Mouse (Mus musculus): ENCODE data around the gene Fmo5. TPM values are rescaled to one million over a fixed set of nuclear protein-coding genes. Genes with fewer than 3 reads are reported as not detected.

The Fmo5 gene
- polyA plus RNA-seq, 1 experiment from 2014 or later: 0.48 TPM

GRCm38 (mm10) chr3:97683560-97684195 is 55.1 kb downstream of the Fmo5 start:
- peak; percentile 21; the same call in 1 of the 2 replicates for ATAC-seq
- Histone ChIP-seq H3K27ac (ENCODE audit: low read length) (no peak overlapping the region), H3K4me3 (replicated peaks; ENCODE audit: low read length) (no peak overlapping the region), H3K27me3 (replicated peaks; ENCODE audit: control insufficient read depth, insufficient read depth, low read length) (peaks cover 6% of the 10 kb centered on the region), H3K36me3 (ENCODE audit: control insufficient read depth, insufficient read depth) (no peaks in the 10 kb centered on the region), H3K9ac (replicated peaks; ENCODE audit: low read depth, low read length) (no peak overlapping the region), H3K9me3 (ENCODE audit: control insufficient read depth, low read length) (no peaks in the 10 kb centered on the region), H3K4me2 (ENCODE audit: low read length) (0 out of 2 replicates have a peak overlapping the region, but pooled peaks have one; percentile 4), H3K4me1 (replicated peaks; ENCODE audit: control insufficient read depth, insufficient read depth, low read length) (peaks cover 11% of the 10 kb centered on the region)
- 4% methylated on average over 16 of the region's 16 CpGs for WGBS

- no peak for ATAC-seq
- H3K4me1 ChIP-seq (replicated peaks; ENCODE audit: control insufficient read depth, insufficient read depth, low read length): peaks cover 5% of the 10 kb centered on the region
- no peak overlapping the region for H3K27ac ChIP-seq (ENCODE audit: low read length)
- 82% methylated on average over 4 of the region's 4 CpGs for WGBS
- H3K9me3 ChIP-seq (ENCODE audit: control insufficient read depth, low read length): no peaks in the 10 kb centered on the region
- H3K36me3 ChIP-seq (ENCODE audit: control insufficient read depth, insufficient read depth): no peaks in the 10 kb centered on the region; the same call in 1 of the 2 replicates
- no peak overlapping the region for H3K4me3 ChIP-seq (replicated peaks; ENCODE audit: low read length)
- H3K4me2 ChIP-seq (ENCODE audit: low read length): no peak overlapping the region
- peaks cover 6% of the 10 kb centered on the region for H3K27me3 ChIP-seq (replicated peaks; ENCODE audit: control insufficient read depth, insufficient read depth, low read length)
- H3K9ac ChIP-seq (replicated peaks; ENCODE audit: low read depth, low read length): no peak overlapping the region
Observed at GRCm38 (mm10) chr3:97686372-97687117, 57.9 kb downstream of the Fmo5 start.

GRCm38 (mm10) chr3:97689289-97689688 is 60.7 kb downstream of the Fmo5 start:
- H3K4me3 ChIP-seq (replicated peaks; ENCODE audit: low read length): no peak overlapping the region
- 89% methylated on average over 2 of the region's 2 CpGs for WGBS
- no peaks in the 10 kb centered on the region for H3K9me3 ChIP-seq (ENCODE audit: control insufficient read depth, low read length)
- H3K36me3 ChIP-seq (ENCODE audit: control insufficient read depth, insufficient read depth): no peaks in the 10 kb centered on the region; the same call in none of the 2 replicates
- no peak overlapping the region for H3K4me2 ChIP-seq (ENCODE audit: low read length)
- H3K27ac ChIP-seq (ENCODE audit: low read length): no peak overlapping the region
- H3K4me1 ChIP-seq (replicated peaks; ENCODE audit: control insufficient read depth, insufficient read depth, low read length): peaks cover 5% of the 10 kb centered on the region
- ATAC-seq: no peak
- H3K27me3 ChIP-seq (replicated peaks; ENCODE audit: control insufficient read depth, insufficient read depth, low read length): peaks cover 4% of the 10 kb centered on the region; the same call in 1 of the 2 replicates
- no peak overlapping the region for H3K9ac ChIP-seq (replicated peaks; ENCODE audit: low read depth, low read length)

GRCm38 (mm10) chr3:97690590-97690989 is 62.0 kb downstream of the Fmo5 start:
- no peaks in the 10 kb centered on the region for H3K9me3 ChIP-seq (ENCODE audit: control insufficient read depth, low read length)
- no peak for ATAC-seq
- H3K27me3 ChIP-seq (replicated peaks; ENCODE audit: control insufficient read depth, insufficient read depth, low read length): no peaks in the 10 kb centered on the region
- peaks cover 5% of the 10 kb centered on the region for H3K4me1 ChIP-seq (replicated peaks; ENCODE audit: control insufficient read depth, insufficient read depth, low read length)
- H3K4me3 ChIP-seq (replicated peaks; ENCODE audit: low read length): no peak overlapping the region
- no peak overlapping the region for H3K4me2 ChIP-seq (ENCODE audit: low read length)
- 72% methylated on average over 7 of the region's 7 CpGs for WGBS
- no peak overlapping the region for H3K9ac ChIP-seq (replicated peaks; ENCODE audit: low read depth, low read length)
- H3K36me3 ChIP-seq (ENCODE audit: control insufficient read depth, insufficient read depth): no peaks in the 10 kb centered on the region; the same call in none of the 2 replicates
- no peak overlapping the region for H3K27ac ChIP-seq (ENCODE audit: low read length)

GRCm38 (mm10) chr3:97691443-97692017 is 62.9 kb downstream of the Fmo5 start:
- ATAC-seq: peak; percentile 49
- Histone ChIP-seq H3K36me3 (ENCODE audit: control insufficient read depth, insufficient read depth) (no peaks in the 10 kb centered on the region; the same call in none of the 2 replicates), H3K27me3 (replicated peaks; ENCODE audit: control insufficient read depth, insufficient read depth, low read length) (no peaks in the 10 kb centered on the region), H3K4me1 (replicated peaks; ENCODE audit: control insufficient read depth, insufficient read depth, low read length) (peaks cover 5% of the 10 kb centered on the region), H3K27ac (ENCODE audit: low read length) (no peak overlapping the region), H3K9me3 (ENCODE audit: control insufficient read depth, low read length) (no peaks in the 10 kb centered on the region), H3K9ac (replicated peaks; ENCODE audit: low read depth, low read length) (no peak overlapping the region), H3K4me3 (replicated peaks; ENCODE audit: low read length) (no peak overlapping the region), H3K4me2 (ENCODE audit: low read length) (no peak overlapping the region)
- WGBS: 41% methylated on average over 12 of the region's 12 CpGs

DNA sequence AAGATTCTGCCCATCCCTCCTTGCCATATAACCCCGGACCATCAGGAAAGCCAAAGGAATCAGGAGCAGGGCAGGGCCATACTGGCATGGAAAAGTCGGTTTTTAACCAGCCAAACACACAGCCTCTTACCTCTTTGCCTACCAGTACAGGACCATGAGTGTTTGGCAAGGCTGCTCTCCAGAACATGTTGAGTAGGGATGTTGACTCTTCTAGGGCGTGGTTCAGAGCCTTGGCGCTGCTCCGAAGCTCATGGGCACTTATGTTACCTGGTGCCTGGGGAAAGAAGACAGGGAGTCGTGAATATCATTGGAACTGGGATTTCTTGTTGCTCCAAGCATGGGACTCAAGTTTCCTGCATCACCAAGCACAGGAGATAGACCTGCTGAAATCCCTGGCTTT is 65.2 kb downstream of the Fmo5 start:
- Histone ChIP-seq H3K9me3 (ENCODE audit: control insufficient read depth, low read length) (no peaks in the 10 kb centered on the region), H3K36me3 (ENCODE audit: control insufficient read depth, insufficient read depth) (peaks cover 2% of the 10 kb centered on the region), H3K27me3 (replicated peaks; ENCODE audit: control insufficient read depth, insufficient read depth, low read length) (no peaks in the 10 kb centered on the region), H3K4me3 (replicated peaks; ENCODE audit: low read length) (no peak overlapping the region), H3K4me1 (replicated peaks; ENCODE audit: control insufficient read depth, insufficient read depth, low read length) (peaks cover 5% of the 10 kb centered on the region), H3K4me2 (ENCODE audit: low read length) (no peak overlapping the region), H3K9ac (replicated peaks; ENCODE audit: low read depth, low read length) (no peak overlapping the region), H3K27ac (ENCODE audit: low read length) (no peak overlapping the region)
- WGBS: 89% methylated on average over 6 of the region's 6 CpGs
- no peak for ATAC-seq

- Histone ChIP-seq H3K9ac (replicated peaks; ENCODE audit: low read depth, low read length) (no peak overlapping the region), H3K36me3 (ENCODE audit: control insufficient read depth, insufficient read depth) (peaks cover 2% of the 10 kb centered on the region), H3K4me3 (replicated peaks; ENCODE audit: low read length) (no peak overlapping the region), H3K4me2 (ENCODE audit: low read length) (no peak overlapping the region), H3K4me1 (replicated peaks; ENCODE audit: control insufficient read depth, insufficient read depth, low read length) (peaks cover under 1% of the 10 kb centered on the region), H3K27ac (ENCODE audit: low read length) (no peak overlapping the region), H3K9me3 (ENCODE audit: control insufficient read depth, low read length) (no peaks in the 10 kb centered on the region), H3K27me3 (replicated peaks; ENCODE audit: control insufficient read depth, insufficient read depth, low read length) (no peaks in the 10 kb centered on the region)
- ATAC-seq: no peak
- WGBS: 86% methylated on average over 9 of the region's 9 CpGs
Observed at GRCm38 (mm10) chr3:97696866-97697265, 68.3 kb downstream of the Fmo5 start.

GRCm38 (mm10) chr3:97697291-97697690 is 68.7 kb downstream of the Fmo5 start:
- H3K27ac ChIP-seq (ENCODE audit: low read length): no peak overlapping the region
- no peaks in the 10 kb centered on the region for H3K4me1 ChIP-seq (replicated peaks; ENCODE audit: control insufficient read depth, insufficient read depth, low read length)
- peaks cover 2% of the 10 kb centered on the region for H3K36me3 ChIP-seq (ENCODE audit: control insufficient read depth, insufficient read depth)
- no peak overlapping the region for H3K4me2 ChIP-seq (ENCODE audit: low read length)
- H3K9me3 ChIP-seq (ENCODE audit: control insufficient read depth, low read length): no peaks in the 10 kb centered on the region
- ATAC-seq: no peak
- 80% methylated on average over 9 of the region's 9 CpGs for WGBS
- no peaks in the 10 kb centered on the region for H3K27me3 ChIP-seq (replicated peaks; ENCODE audit: control insufficient read depth, insufficient read depth, low read length)
- H3K9ac ChIP-seq (replicated peaks; ENCODE audit: low read depth, low read length): no peak overlapping the region
- H3K4me3 ChIP-seq (replicated peaks; ENCODE audit: low read length): no peak overlapping the region

DNA sequence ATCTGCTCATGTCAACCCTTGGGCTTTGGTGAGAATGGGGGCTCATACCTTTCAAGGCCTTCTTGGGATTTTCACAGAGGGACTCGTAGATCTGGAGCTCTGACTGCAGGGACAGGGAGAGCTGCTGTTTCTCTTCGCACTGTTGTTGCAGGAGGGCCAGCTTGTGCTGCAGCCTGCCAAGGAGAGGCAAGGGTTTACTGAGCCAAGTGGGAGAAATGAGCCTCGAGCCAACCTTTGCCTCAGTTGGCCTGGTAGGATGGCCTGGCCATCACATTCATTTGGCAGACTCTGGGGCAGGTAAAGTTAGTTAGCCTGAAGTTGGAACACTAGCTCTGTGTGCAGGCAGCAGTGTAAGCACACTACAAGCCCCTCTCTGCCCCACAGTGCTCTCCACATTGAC is 70.5 kb downstream of the Fmo5 start:
- Histone ChIP-seq H3K27me3 (replicated peaks; ENCODE audit: control insufficient read depth, insufficient read depth, low read length) (no peaks in the 10 kb centered on the region), H3K4me2 (ENCODE audit: low read length) (no peak overlapping the region), H3K27ac (ENCODE audit: low read length) (no peak overlapping the region), H3K4me1 (replicated peaks; ENCODE audit: control insufficient read depth, insufficient read depth, low read length) (no peaks in the 10 kb centered on the region), H3K4me3 (replicated peaks; ENCODE audit: low read length) (no peak overlapping the region), H3K9ac (replicated peaks; ENCODE audit: low read depth, low read length) (no peak overlapping the region), H3K36me3 (ENCODE audit: control insufficient read depth, insufficient read depth) (peaks cover 2% of the 10 kb centered on the region; the same call in 1 of the 2 replicates), H3K9me3 (ENCODE audit: control insufficient read depth, low read length) (no peaks in the 10 kb centered on the region)
- WGBS: 59% methylated on average over 3 of the region's 3 CpGs
- ATAC-seq: no peak

All from forebrain, embryonic 16.5 days (tissue).